Mouse (Mus musculus) lung, embryonic 16.5 days (tissue): ENCODE measurements at regions not wholly inside any gene's neighbourhood (a gene's known extent, or its start where the extent isn't known, plus 50 kb on each side); places are given as distances from the start of the nearest gene placed in this dataset.

Source experiments
- ATAC-seq: fragments of 200-750 bp; cut with Nextera tagmentation; 2 replicates; pipeline ENCODE4 v1.8.0; 2017; ENCODE audit warnings: low read depth, mild to moderate bottlenecking, moderate library complexity
- H3K27ac ChIP-seq: fragments of 300-500 bp; sonication (generic); 2 replicates; pipeline ENCODE4 v1.5.1; 2014; ENCODE audit warnings: mild to moderate bottlenecking, control low read depth, low read length
- H3K27me3 ChIP-seq: fragments of 300-500 bp; sonication (generic); 2 replicates; pipeline ENCODE4 v1.6.1; 2014; ENCODE audit warnings: low read depth, low read length, mixed read lengths; ENCODE audit not compliant: control insufficient read depth, insufficient read depth
- H3K36me3 ChIP-seq: fragments of 300-500 bp; sonication (generic); 2 replicates; pipeline ENCODE4 v1.6.1; 2014; ENCODE audit warnings: low read length; ENCODE audit not compliant: control insufficient read depth, insufficient read depth
- H3K4me1 ChIP-seq: fragments of 300-500 bp; sonication (generic); replicated peaks from 2 replicates; pipeline ENCODE4 v1.6.1; 2014; ENCODE audit warnings: low read length, mixed read lengths; ENCODE audit not compliant: control insufficient read depth, insufficient read depth
- H3K4me2 ChIP-seq: fragments of 300-500 bp; sonication (generic); 2 replicates; pipeline ENCODE4 v1.6.1; 2014; ENCODE audit warnings: low read depth, low read length, control low read depth
- H3K4me3 ChIP-seq: fragments of 300-500 bp; sonication (generic); 2 replicates; pipeline ENCODE4 v1.5.1; 2014; ENCODE audit warnings: mild to moderate bottlenecking, low read length, control low read depth
- H3K9ac ChIP-seq: fragments of 300-500 bp; sonication (generic); 2 replicates; pipeline ENCODE4 v1.6.1; 2014; ENCODE audit warnings: low read length, control low read depth
- H3K9me3 ChIP-seq: fragments of 300-500 bp; sonication (generic); 2 replicates; pipeline ENCODE4 v1.6.1; 2016; ENCODE audit warnings: low read length; ENCODE audit not compliant: control insufficient read depth
- WGBS: fragments of 180-500 bp; shearing (Covaris S2); extraction: QIAGEN DNeasy Blood & Tissue Kit; methylation state at CpG from one replicate; pipeline ENCODE4 v1.1.7; 2014; 5-methylcytosine and 5-hydroxymethylcytosine counted together

DNA sequence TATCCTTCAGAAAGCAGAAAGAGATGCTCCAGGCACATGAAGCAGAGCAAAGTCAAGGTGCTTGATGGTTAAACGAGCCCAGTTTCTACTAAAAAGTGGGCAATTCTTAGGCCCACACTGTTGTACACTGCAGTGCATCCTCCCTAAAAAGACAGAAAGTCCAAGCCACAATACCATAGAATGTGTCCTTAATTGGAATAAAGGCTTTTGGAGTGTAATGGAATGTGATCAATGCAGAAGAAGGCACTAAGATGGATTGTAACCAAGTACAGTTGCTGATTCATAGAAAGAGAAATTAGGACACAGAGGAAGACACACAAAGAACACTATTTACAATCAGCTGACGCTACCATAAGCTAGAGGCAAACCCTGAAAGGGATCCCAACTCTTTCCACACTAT, 201.3 kb downstream of the Cpe start:
- WGBS = 81% methylated on average over 2 of the region's 2 CpGs
- Histone ChIP-seq H3K9me3 (no peaks in the 10 kb centered on the region), H3K4me3 (no peak overlapping the region)

DNA sequence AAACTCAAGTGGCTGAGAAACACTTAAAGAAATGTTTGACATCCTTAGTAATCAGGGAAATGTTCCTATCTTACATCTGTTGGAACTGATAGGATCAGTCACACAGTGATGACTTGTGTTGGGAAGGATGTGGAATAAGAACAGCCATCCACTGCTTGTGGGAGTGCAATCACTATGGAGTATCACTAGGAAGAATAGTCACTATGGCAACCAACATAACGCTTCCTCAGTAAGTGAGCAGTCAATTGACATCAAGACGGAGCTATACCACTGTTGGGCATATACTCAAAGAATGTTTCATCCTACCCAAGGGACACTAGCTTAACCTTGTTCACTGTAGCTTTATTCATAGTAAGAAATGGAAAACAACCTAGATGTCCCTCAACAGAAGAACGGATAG, 204.8 kb downstream of the Cpe start:
- H3K27ac ChIP-seq = no peak overlapping the region
- H3K4me1 ChIP-seq = no peaks in the 10 kb centered on the region
- no peak for ATAC-seq
- H3K9me3 ChIP-seq = no peaks in the 10 kb centered on the region
- no peak overlapping the region for H3K9ac ChIP-seq
- no peak overlapping the region for H3K4me2 ChIP-seq
- H3K27me3 ChIP-seq = no peaks in the 10 kb centered on the region
- H3K36me3 ChIP-seq = no peaks in the 10 kb centered on the region
- no peak overlapping the region for H3K4me3 ChIP-seq
- WGBS = 73% methylated on average over 3 of the region's 3 CpGs

More for the DNA sequence above, 201.3 kb downstream of the Cpe start:
- Histone ChIP-seq H3K9ac (no peak overlapping the region), H3K4me2 (no peak overlapping the region), H3K4me1 (no peaks in the 10 kb centered on the region), H3K27me3 (no peaks in the 10 kb centered on the region), H3K27ac (no peak overlapping the region), H3K36me3 (no peaks in the 10 kb centered on the region)
- no peak for ATAC-seq

GRCm38 (mm10) chr8:64473276-64473675, 219.6 kb downstream of the Cpe start:
- H3K9ac ChIP-seq = no peak overlapping the region
- H3K4me1 ChIP-seq = no peaks in the 10 kb centered on the region
- no peak overlapping the region for H3K27ac ChIP-seq
- H3K27me3 ChIP-seq = no peaks in the 10 kb centered on the region
- ATAC-seq = no peak
- H3K9me3 ChIP-seq = no peaks in the 10 kb centered on the region
- H3K36me3 ChIP-seq = no peaks in the 10 kb centered on the region
- no peak overlapping the region for H3K4me2 ChIP-seq
- no peak overlapping the region for H3K4me3 ChIP-seq

- H3K4me2 ChIP-seq = no peak overlapping the region
- no peak overlapping the region for H3K9ac ChIP-seq
- no peaks in the 10 kb centered on the region for H3K9me3 ChIP-seq
- H3K27ac ChIP-seq = no peak overlapping the region
- 76% methylated on average over 1 of the region's 1 CpGs for WGBS
- H3K4me3 ChIP-seq = no peak overlapping the region
- no peaks in the 10 kb centered on the region for H3K4me1 ChIP-seq
- H3K36me3 ChIP-seq = no peaks in the 10 kb centered on the region
- no peaks in the 10 kb centered on the region for H3K27me3 ChIP-seq
- no peak for ATAC-seq
These were observed 220.0 kb downstream of the Cpe start for GRCm38 (mm10) chr8:64472801-64473270.

DNA sequence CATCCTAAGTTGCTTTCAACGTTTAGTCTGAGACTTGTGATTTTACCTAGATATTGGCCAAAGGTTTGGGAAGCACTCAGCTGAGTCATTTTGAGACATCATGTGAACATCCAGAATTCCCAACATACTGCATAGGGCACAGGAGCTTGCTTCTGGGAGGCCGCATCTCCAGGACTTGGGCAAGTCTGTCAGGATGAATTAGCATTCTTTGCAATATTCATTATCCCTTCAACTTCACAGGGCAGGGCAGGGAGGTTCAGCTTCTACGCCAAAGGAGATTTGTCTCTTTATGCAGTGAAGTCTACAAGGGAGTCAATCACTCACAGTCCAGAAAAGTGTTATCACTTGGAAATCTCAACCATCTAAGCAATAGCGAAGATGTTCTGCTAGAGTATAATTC, 231.7 kb downstream of the Cpe start:
- 84% methylated on average over 4 of the region's 4 CpGs for WGBS
- no peaks in the 10 kb centered on the region for H3K4me1 ChIP-seq
- no peak for ATAC-seq
- H3K9ac ChIP-seq = no peak overlapping the region
- H3K27ac ChIP-seq = no peak overlapping the region
- no peaks in the 10 kb centered on the region for H3K9me3 ChIP-seq
- no peaks in the 10 kb centered on the region for H3K36me3 ChIP-seq
- no peak overlapping the region for H3K4me2 ChIP-seq
- no peak overlapping the region for H3K4me3 ChIP-seq
- H3K27me3 ChIP-seq = no peaks in the 10 kb centered on the region

- Histone ChIP-seq H3K27ac (no peak overlapping the region), H3K4me1 (no peaks in the 10 kb centered on the region), H3K36me3 (no peaks in the 10 kb centered on the region), H3K27me3 (no peaks in the 10 kb centered on the region), H3K9ac (no peak overlapping the region), H3K4me2 (no peak overlapping the region), H3K9me3 (no peaks in the 10 kb centered on the region), H3K4me3 (no peak overlapping the region)
- 74% methylated on average over 5 of the region's 5 CpGs for WGBS
- ATAC-seq = no peak
These were observed 235.9 kb downstream of the Cpe start for GRCm38 (mm10) chr8:64456970-64457369.

DNA sequence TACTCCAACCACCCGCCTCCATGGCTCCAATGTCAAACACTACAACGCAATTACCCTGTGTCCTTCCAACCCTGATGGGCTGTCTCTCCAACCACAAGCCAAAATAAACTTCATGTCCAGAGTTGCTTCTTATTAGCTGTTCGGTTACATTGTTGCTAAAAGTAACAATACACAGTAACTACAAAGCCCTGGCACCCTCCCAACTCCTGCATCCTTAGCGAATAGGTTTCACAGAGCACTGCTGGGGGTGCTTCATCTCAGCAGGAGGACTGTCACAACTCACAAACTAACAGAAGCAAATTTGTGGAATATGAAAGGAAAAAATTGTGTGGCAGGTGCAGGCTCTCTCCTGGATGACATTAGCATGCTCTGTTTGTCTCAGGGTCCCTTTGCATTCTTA, 238.1 kb downstream of the Cpe start:
- Histone ChIP-seq H3K4me2 (no peak overlapping the region), H3K9ac (no peak overlapping the region), H3K27me3 (no peaks in the 10 kb centered on the region), H3K36me3 (no peaks in the 10 kb centered on the region), H3K9me3 (no peaks in the 10 kb centered on the region), H3K27ac (no peak overlapping the region), H3K4me1 (no peaks in the 10 kb centered on the region), H3K4me3 (no peak overlapping the region)
- 64% methylated on average over 4 of the region's 4 CpGs for WGBS
- ATAC-seq = no peak

DNA sequence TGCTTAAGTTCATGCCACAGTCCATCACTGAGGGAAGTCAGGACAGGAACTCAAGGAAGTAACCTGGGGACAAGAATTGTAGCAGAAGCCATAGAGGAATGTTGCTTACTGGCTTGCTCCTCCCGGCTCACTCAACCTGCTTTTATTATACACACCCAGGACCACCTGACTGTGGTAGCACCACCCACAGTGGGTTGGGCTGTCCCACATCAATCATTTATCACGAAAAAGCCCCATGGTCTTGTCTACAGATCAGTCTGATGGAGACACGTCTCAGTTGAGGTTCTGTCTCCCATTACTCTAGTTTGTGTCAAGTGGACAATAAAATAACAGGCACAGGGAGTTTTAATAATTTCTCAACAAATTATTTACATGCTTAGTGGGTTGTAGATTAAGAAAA, 239.3 kb upstream of the Tll1 start:
- Histone ChIP-seq H3K4me2 (no peak overlapping the region), H3K27ac (no peak overlapping the region), H3K4me3 (no peak overlapping the region), H3K27me3 (no peaks in the 10 kb centered on the region), H3K9ac (no peak overlapping the region), H3K9me3 (no peaks in the 10 kb centered on the region), H3K4me1 (no peaks in the 10 kb centered on the region), H3K36me3 (no peaks in the 10 kb centered on the region)
- WGBS = 86% methylated on average over 3 of the region's 3 CpGs
- ATAC-seq = no peak

DNA sequence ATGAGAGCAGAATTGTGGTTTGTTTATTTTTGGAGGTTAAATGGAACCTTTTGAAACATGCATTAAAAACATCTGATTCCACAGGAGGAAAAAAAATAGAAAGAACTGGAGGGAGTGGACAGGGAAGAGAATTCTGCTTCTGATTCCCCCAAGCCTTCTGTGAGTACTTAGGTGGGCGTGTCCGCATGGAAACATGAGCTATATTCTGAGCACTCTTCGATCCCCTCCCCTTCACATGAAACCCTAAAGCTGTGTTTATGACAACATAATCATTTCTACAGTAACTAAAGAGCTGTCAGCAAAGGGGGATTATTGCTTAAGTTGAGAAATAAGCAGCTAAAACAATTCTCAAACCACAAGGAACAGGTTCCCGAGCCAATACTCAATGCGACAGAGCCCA, 238.4 kb upstream of the Tll1 start:
- WGBS = 63% methylated on average over 5 of the region's 5 CpGs
- Histone ChIP-seq H3K27ac (no peak overlapping the region), H3K4me3 (no peak overlapping the region), H3K27me3 (no peaks in the 10 kb centered on the region), H3K9me3 (no peaks in the 10 kb centered on the region), H3K4me2 (no peak overlapping the region), H3K36me3 (no peaks in the 10 kb centered on the region), H3K9ac (no peak overlapping the region), H3K4me1 (no peaks in the 10 kb centered on the region)
- ATAC-seq = peak; percentile 60; the same call in 1 of the 2 replicates

GRCm38 (mm10) chr8:64438489-64438888, 232.4 kb upstream of the Tll1 start:
- ATAC-seq = no peak
- Histone ChIP-seq H3K36me3 (no peaks in the 10 kb centered on the region), H3K9ac (no peak overlapping the region), H3K4me1 (no peaks in the 10 kb centered on the region), H3K27me3 (no peaks in the 10 kb centered on the region), H3K27ac (no peak overlapping the region), H3K9me3 (no peaks in the 10 kb centered on the region), H3K4me2 (no peak overlapping the region), H3K4me3 (no peak overlapping the region)
- 72% methylated on average over 5 of the region's 5 CpGs for WGBS
